Mouse (Mus musculus) neural tube, embryonic 14.5 days (tissue): ENCODE results near the gene Coro2a. TPM values are rescaled to one million over a fixed set of nuclear protein-coding genes. Genes with fewer than 3 reads are reported as not detected.
"Not testable (repeated sequence)": the region's sequence is repeated elsewhere in the genome, so short reads cannot be mapped to it uniquely, and the experiment has no call there.

Source experiments
- ATAC-seq: fragments of 200-750 bp; cut with Nextera tagmentation; 2 replicates; pipeline ENCODE4 v1.8.0; 2017; ENCODE audit warnings: low read depth, mild to moderate bottlenecking, moderate TSS enrichment, moderate library complexity
- H3K27ac ChIP-seq: fragments of 300-500 bp; sonication (generic); 2 replicates; pipeline ENCODE4 v1.5.1; 2014; ENCODE audit warnings: low read depth, mild to moderate bottlenecking, control low read depth, low read length, moderate library complexity, mixed read lengths
- H3K27me3 ChIP-seq: fragments of 300-500 bp; sonication (generic); 2 replicates; pipeline ENCODE4 v1.6.1; 2014; ENCODE audit warnings: low read length; ENCODE audit not compliant: control insufficient read depth, insufficient read depth
- H3K36me3 ChIP-seq: fragments of 300-500 bp; sonication (generic); 2 replicates; pipeline ENCODE4 v1.6.1; 2014; ENCODE audit warnings: low read length, mixed read lengths; ENCODE audit not compliant: control insufficient read depth, insufficient read depth
- H3K4me1 ChIP-seq: fragments of 300-500 bp; sonication (generic); 2 replicates; pipeline ENCODE4 v1.6.1; 2014; ENCODE audit warnings: low read length; ENCODE audit not compliant: control insufficient read depth, insufficient read depth
- H3K4me2 ChIP-seq: fragments of 300-500 bp; sonication (generic); 2 replicates; pipeline ENCODE4 v1.6.1; 2014; ENCODE audit warnings: mild to moderate bottlenecking, low read depth, low read length, control low read depth
- H3K4me3 ChIP-seq: fragments of 300-500 bp; sonication (generic); 2 replicates; pipeline ENCODE4 v1.5.1; 2014; ENCODE audit warnings: low read depth, low read length, control low read depth, mixed read lengths
- H3K9ac ChIP-seq: fragments of 300-500 bp; sonication (generic); replicated peaks from 2 replicates; pipeline ENCODE4 v1.6.1; 2014; ENCODE audit warnings: low read depth, mild to moderate bottlenecking, control low read depth, low read length, mixed read lengths
- H3K9me3 ChIP-seq: fragments of 300-500 bp; sonication (generic); 2 replicates; pipeline ENCODE4 v1.6.1; 2016; ENCODE audit warnings: low read length; ENCODE audit not compliant: control insufficient read depth
- whole genome bisulfite sequencing: fragments of 180-500 bp; shearing (Covaris S2); extraction: QIAGEN DNeasy Blood & Tissue Kit; methylation state at CpG from one replicate; pipeline ENCODE4 v1.1.7; 2014; 5-methylcytosine and 5-hydroxymethylcytosine counted together
- polyA plus RNA-seq: library from polyadenylated mRNA; unstranded; fragments of >200 nt; fragmentation: Nextera tagmentation; extraction: Ambion mirVana; gene quantifications from 2 replicates; pipeline ENCODE4 v1.2.1, GENCODE M21; 2014

Coro2a gene
- polyA plus RNA-seq, 1 experiment from 2014 or later: 7.6 TPM

DNA sequence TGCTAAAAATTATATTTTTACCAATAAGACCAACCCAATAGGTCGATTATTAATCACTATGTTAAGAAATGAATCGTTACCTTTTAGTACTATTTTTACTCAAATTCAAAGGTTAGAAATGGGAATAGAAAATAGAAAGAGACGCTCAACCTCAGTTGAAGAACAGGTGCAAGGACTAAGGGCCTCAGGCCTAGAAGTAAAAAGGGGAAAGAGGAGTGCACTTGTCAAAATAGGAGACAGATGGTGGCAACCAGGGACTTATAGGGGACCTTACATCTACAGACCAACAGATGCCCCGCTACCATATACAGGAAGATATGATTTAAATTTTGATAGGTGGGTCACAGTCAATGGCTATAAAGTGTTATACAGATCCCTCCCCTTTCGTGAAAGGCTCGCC lies 17.9 kb downstream of the Coro2a start:
- not testable (repeated sequence) for ATAC-seq, H3K4me3 ChIP-seq, H3K4me1 ChIP-seq, H3K27me3 ChIP-seq, H3K27ac ChIP-seq, H3K9me3 ChIP-seq, H3K36me3 ChIP-seq, H3K9ac ChIP-seq, H3K4me2 ChIP-seq
- 88% methylated on average over 2 of the region's 6 CpGs for whole genome bisulfite sequencing

DNA sequence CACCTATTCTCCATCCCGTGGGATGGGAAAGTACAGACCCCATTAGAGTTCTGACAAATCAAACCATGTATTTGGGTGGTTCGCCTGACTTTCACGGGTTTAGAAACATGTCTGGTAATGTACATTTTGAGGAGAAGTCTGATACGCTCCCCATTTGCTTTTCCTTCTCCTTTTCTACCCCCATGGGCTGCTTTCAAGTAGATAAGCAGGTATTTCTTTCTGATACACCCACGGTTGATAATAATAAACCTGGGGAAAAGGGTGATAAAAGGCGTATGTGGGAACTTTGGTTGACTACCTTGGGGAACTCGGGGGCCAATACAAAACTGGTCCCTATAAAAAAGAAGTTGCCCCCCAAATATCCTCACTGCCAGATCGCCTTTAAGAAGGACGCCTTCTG lies 20.0 kb downstream of the Coro2a start:
- 92% methylated on average over 9 of the region's 9 CpGs for WGBS
- not testable (repeated sequence) for H3K27ac ChIP-seq, H3K4me2 ChIP-seq, H3K36me3 ChIP-seq, H3K9me3 ChIP-seq, H3K9ac ChIP-seq, H3K27me3 ChIP-seq, H3K4me1 ChIP-seq, H3K4me3 ChIP-seq, ATAC-seq

DNA sequence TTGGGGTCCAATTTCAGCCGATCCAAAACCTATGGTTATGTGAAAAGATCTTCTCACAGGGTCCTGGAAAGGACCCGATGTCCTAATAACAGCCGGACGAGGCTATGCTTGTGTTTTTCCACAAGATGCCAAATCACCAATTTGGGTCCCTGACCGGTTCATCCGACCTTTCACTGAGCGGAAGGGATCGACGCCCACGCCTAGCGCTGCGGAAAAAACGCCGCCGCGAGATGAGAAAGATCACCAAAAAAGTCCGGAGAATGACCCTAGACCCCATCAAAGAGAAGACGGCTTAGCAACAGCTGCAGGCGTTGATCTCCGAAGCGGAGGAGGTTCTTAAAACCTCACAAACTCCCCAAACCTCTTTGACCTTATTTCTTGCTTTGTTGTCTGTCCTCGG lies 20.4 kb downstream of the Coro2a start:
- H3K4me3 ChIP-seq, H3K4me2 ChIP-seq, H3K36me3 ChIP-seq, H3K9me3 ChIP-seq, H3K27ac ChIP-seq, H3K9ac ChIP-seq, ATAC-seq, H3K27me3 ChIP-seq, H3K4me1 ChIP-seq: not testable (repeated sequence)
- WGBS: 89% methylated on average over 19 of the region's 22 CpGs

DNA sequence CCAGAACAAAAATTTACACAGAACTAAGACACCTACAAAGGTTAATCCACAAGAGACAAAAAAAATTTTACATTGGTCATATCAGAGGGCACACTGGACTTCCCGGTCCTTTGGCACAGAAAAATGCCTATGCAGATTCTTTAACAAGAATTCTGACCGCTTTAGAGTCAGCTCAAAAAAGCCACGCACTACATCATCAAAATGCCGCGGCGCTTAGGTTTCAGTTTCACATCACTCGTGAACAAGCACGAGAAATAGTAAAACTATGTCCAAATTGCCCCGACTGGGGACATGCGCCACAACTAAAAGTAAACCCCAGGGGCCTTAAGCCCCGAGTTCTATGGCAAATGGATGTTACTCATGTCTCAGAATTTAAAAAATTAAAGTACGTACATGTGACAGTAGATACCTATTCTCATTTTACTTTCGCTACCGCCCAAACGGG lies 21.2 kb downstream of the Coro2a start:
- not testable (repeated sequence) for H3K9me3 ChIP-seq, H3K4me2 ChIP-seq, ATAC-seq, H3K9ac ChIP-seq, H3K36me3 ChIP-seq, H3K4me1 ChIP-seq, H3K27me3 ChIP-seq, H3K4me3 ChIP-seq, H3K27ac ChIP-seq
- WGBS: 93% methylated on average over 15 of the region's 15 CpGs

DNA sequence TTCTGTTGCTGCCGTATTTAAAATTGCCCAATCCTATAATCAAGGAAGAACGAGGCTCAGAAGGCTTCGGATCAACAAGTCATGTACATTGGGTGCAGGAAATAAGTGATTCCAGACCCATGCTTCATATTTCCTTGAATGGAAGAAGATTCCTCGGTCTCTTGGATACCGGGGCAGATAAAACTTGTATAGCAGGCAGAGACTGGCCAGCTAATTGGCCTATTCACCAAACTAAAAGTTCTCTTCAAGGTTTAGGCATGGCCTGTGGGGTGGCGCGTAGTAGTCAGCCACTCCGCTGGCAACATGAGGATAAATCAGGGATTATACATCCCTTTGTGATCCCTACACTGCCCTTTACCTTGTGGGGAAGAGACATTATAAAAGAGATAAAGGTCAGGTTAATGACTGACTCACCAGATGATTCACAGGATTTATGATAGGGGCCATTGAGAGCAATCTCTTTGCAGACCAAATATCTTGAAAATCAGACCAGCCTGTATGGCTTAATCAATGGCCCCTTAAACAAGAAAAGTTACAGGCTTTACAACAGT lies 23.1 kb downstream of the Coro2a start:
- H3K27me3 ChIP-seq, H3K9me3 ChIP-seq, H3K27ac ChIP-seq, H3K4me2 ChIP-seq, H3K4me3 ChIP-seq, ATAC-seq, H3K9ac ChIP-seq, H3K4me1 ChIP-seq, H3K36me3 ChIP-seq: not testable (repeated sequence)
- 76% methylated on average over 8 of the region's 8 CpGs for WGBS

DNA sequence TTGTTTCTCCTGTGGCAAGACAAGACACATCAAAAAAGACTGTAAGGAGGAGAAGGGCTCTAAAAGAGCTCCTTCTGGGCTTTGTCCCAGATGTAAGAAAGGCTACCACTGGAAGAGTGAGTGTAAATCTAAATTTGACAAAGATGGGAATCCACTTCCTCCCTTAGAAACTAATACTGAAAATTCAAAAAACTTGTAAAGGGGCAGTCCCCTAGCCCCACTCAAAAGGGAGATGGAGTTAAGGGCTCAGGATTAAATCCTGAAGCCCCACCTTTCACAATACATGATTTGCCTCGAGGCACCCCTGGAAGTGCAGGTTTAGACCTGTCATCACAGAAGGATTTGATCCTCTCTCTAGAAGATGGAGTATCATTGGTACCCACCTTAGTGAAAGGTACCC lies 23.8 kb downstream of the Coro2a start:
- no peaks in the 10 kb centered on the region for H3K36me3 ChIP-seq
- no peak overlapping the region for H3K27ac ChIP-seq
- H3K9ac ChIP-seq: no peak overlapping the region
- ATAC-seq: no peak
- H3K9me3 ChIP-seq: peaks cover 3% of the 10 kb centered on the region; the same call in 1 of the 2 replicates
- no peak overlapping the region for H3K4me2 ChIP-seq
- no peaks in the 10 kb centered on the region for H3K4me1 ChIP-seq
- WGBS: 71% methylated on average over 1 of the region's 1 CpGs
- no peaks in the 10 kb centered on the region for H3K27me3 ChIP-seq
- H3K4me3 ChIP-seq: no peak overlapping the region

DNA sequence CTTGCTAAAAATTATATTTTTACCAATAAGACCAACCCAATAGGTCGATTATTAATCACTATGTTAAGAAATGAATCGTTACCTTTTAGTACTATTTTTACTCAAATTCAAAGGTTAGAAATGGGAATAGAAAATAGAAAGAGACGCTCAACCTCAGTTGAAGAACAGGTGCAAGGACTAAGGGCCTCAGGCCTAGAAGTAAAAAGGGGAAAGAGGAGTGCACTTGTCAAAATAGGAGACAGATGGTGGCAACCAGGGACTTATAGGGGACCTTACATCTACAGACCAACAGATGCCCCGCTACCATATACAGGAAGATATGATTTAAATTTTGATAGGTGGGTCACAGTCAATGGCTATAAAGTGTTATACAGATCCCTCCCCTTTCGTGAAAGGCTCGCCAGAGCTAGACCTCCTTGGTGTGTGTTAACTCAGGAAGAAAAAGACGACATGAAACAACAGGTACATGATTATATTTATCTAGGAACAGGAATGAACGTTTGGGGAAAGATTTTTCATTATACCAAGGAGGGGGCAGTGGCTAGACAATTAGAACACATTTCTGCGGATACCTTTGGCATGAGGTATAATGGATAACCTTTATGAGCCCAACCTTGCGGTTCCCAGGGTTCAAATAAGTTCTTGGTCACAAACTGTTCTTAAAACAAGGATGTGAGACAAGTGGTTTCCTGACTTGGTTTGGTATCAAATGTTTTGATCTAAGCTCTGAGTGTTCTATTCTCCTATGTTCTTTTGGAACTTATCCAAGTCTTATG lies 26.3 kb downstream of the Coro2a start:
- not testable (repeated sequence) for H3K27ac ChIP-seq, H3K27me3 ChIP-seq, H3K9ac ChIP-seq, ATAC-seq, H3K9me3 ChIP-seq, H3K36me3 ChIP-seq, H3K4me3 ChIP-seq, H3K4me1 ChIP-seq, H3K4me2 ChIP-seq
- WGBS: 84% methylated on average over 6 of the region's 10 CpGs

DNA sequence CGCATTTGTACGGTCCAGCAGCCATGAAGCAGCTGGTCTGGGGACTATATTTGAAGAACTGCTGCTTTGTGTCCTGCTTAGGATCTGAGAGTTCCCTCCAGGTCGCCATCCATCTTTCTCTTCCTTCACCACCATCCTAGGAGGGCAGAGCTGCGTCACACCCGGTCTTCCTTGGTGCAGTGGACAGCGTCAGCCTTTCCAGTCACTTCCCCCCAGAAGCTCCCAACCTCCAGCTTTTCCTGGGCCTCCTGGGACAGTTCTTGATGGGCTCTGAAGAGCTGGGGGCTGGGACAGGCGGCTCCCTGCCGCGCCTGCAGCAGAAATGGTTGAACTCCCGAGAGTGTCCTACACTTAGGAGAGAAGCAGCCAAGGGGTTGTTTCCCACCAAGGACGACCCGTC lies 27.2 kb downstream of the Coro2a start:
- H3K9me3 ChIP-seq: no peaks in the 10 kb centered on the region
- H3K4me1 ChIP-seq: no peaks in the 10 kb centered on the region
- H3K27me3 ChIP-seq: no peaks in the 10 kb centered on the region
- no peak overlapping the region for H3K4me2 ChIP-seq
- no peak overlapping the region for H3K4me3 ChIP-seq
- no peak for ATAC-seq
- H3K9ac ChIP-seq: no peak overlapping the region
- 78% methylated on average over 10 of the region's 12 CpGs for WGBS
- no peaks in the 10 kb centered on the region for H3K36me3 ChIP-seq
- no peak overlapping the region for H3K27ac ChIP-seq

DNA sequence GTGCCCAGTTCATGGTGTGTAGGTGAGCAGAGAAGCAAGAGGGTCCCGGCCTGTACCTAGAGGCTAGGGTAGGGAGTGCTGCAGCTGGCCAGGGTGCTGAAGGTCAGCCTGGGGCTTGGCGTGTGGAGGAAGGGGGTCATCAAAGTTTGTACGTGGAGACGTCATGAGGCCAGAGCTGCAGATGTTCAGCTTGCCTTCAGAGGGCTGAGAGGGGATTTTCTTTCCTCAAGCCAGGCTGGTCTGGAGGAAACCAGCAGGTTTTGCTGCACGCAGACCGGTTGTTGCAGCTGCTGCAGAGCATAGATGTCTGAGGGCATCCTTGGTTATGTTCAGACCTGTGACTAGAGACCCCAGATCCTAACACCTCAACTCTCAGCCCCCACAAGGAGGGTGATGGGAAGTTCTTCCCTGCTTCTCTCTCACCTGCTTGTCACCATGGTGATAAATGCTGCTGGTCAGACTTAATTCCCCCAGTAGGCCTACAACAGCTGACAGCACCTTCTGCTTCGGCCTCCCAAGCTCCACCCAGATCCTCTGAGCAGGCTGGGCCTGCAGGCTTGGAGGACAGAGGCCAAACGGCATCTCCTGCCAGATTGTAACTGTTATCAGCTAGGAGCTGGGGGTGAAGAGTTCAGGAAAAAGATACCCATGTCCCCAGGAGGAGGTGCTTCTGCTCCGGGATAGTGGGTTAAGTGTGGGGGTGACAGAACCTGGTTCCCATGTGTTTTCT lies 27.8 kb downstream of the Coro2a start:
- WGBS: 64% methylated on average over 9 of the region's 9 CpGs
- ATAC-seq: no peak
- Histone ChIP-seq H3K36me3 (no peaks in the 10 kb centered on the region), H3K9ac (no peak overlapping the region), H3K4me3 (no peak overlapping the region), H3K9me3 (no peaks in the 10 kb centered on the region), H3K27me3 (no peaks in the 10 kb centered on the region), H3K4me2 (no peak overlapping the region), H3K4me1 (no peaks in the 10 kb centered on the region), H3K27ac (no peak overlapping the region)
